Mouse (Mus musculus) heart, adult 2 months (tissue): ENCODE results near the gene Snrpd2. TPM values are rescaled to one million over a fixed set of nuclear protein-coding genes. Genes with fewer than 3 reads are reported as not detected.

Experiments used
- DNase-seq, 2 experiments: peaks; one replicate each; pipeline ENCODE4 v3.0.0; 2021
- H3K27ac ChIP-seq: fragments of 200-600 bp; 2 replicates; pipeline ENCODE4 v1.8.1; 2022
- H3K27me3 ChIP-seq: fragments of 200-500 bp; 2 replicates; pipeline ENCODE4 v1.6.1; 2012; ENCODE audit warnings: mild to moderate bottlenecking, low read length, inconsistent platforms, mixed read lengths; ENCODE audit not compliant: control insufficient read depth, insufficient read depth
- H3K36me3 ChIP-seq: fragments of 200-500 bp; 2 replicates; pipeline ENCODE4 v1.6.1; 2012; ENCODE audit warnings: low read length, inconsistent platforms; ENCODE audit not compliant: control insufficient read depth, insufficient read depth
- H3K4me1 ChIP-seq: fragments of 200-500 bp; 2 replicates; pipeline ENCODE4 v1.6.1; 2011; ENCODE audit warnings: low read length; ENCODE audit not compliant: control insufficient read depth, insufficient read depth
- H3K4me3 ChIP-seq: fragments of 200-600 bp; 2 replicates; pipeline ENCODE4 v1.8.1; 2022
- H3K79me2 ChIP-seq: fragments of 200-500 bp; replicated peaks from 2 replicates; pipeline ENCODE4 v1.6.1; 2012; ENCODE audit warnings: mild to moderate bottlenecking, inconsistent platforms, low read length, moderate library complexity, mixed read lengths; ENCODE audit not compliant: control insufficient read depth, insufficient read depth
- H3K9ac ChIP-seq: fragments of 200-500 bp; 2 replicates; pipeline ENCODE4 v1.6.1; 2012; ENCODE audit warnings: low read depth, mild to moderate bottlenecking, control low read depth, inconsistent platforms, low read length, mixed read lengths
- CTCF ChIP-seq: fragments of 200-600 bp; IDR thresholded peaks from 2 replicates; pipeline ENCODE4 v1.8.1; 2022; ENCODE audit warnings: antibody characterized with exemption, mild to moderate bottlenecking, moderate library complexity
- EP300 ChIP-seq: fragments of 200-500 bp; IDR thresholded peaks from 2 replicates; pipeline ENCODE4 v1.6.1; 2011; ENCODE audit warnings: low read depth, low read length, control low read depth; ENCODE audit not compliant: insufficient read depth
- POLR2A ChIP-seq: fragments of 200-500 bp; IDR thresholded peaks from 2 replicates; pipeline ENCODE4 v1.6.1; 2011; ENCODE audit warnings: mild to moderate bottlenecking, low read depth, low read length, control low read depth; ENCODE audit not compliant: insufficient read depth
- WGBS: fragments of 180-500 bp; shearing (Covaris S2); methylation state at CpG from one replicate; pipeline ENCODE4 v1.1.7; 2018; 5-methylcytosine and 5-hydroxymethylcytosine counted together
- intact Hi-C: fragments of 180-260 bp; cut with DNase I; formaldehyde crosslinking; loops from one replicate; pipeline ENCODE4 v1.15.1; 2025
- polyA plus RNA-seq: library from polyadenylated mRNA; depleted of rRNA; stranded (reverse); fragments of >200 nt; gene quantifications from 2 replicates; pipeline ENCODE4 v1.2.3, GENCODE M21; 2012
- total RNA-seq, 2 experiments: library from RNA; stranded (reverse); gene quantifications; 2 replicates each; pipeline ENCODE4 v1.2.3; 2021

Gene Snrpd2
- total and polyA plus RNA-seq, 3 experiments = 28.6 to 68.7 (median 58.7) TPM

- TF ChIP-seq POLR2A (no peak), CTCF (no peak), EP300 (no peak)
- Histone ChIP-seq H3K27me3 (peaks cover under 1% of the 10 kb centered on the region; the same call in 1 of the 2 replicates), H3K4me3 (no peak overlapping the region), H3K27ac (no peak overlapping the region), H3K36me3 (no peaks in the 10 kb centered on the region), H3K4me1 (peaks cover 3% of the 10 kb centered on the region), H3K9ac (no peak overlapping the region), H3K79me2 (no peaks in the 10 kb centered on the region; the same call in 1 of the 2 replicates)
- DNase-seq = no peak
- intact Hi-C loops = loop anchor here (5.0 kb wide), 1 partner anchor 53 kb away; no protein-coding TSS in a partner anchor
- 63% methylated on average over 8 of the region's 8 CpGs for WGBS
Measured at GRCm38 (mm10) chr7:19154796-19155195, 5.3 kb downstream of the Snrpd2 start.

- Histone ChIP-seq H3K4me1 (peaks cover 3% of the 10 kb centered on the region), H3K27ac (no peak overlapping the region), H3K36me3 (no peaks in the 10 kb centered on the region), H3K4me3 (no peak overlapping the region), H3K79me2 (no peaks in the 10 kb centered on the region), H3K9ac (no peak overlapping the region), H3K27me3 (peaks cover 2% of the 10 kb centered on the region; the same call in 1 of the 2 replicates)
- TF ChIP-seq EP300 (no peak), POLR2A (no peak), CTCF (peak; percentile 42)
- intact Hi-C loops = loop anchor here (5.0 kb wide), 1 partner anchor 51 kb away; no protein-coding TSS in a partner anchor
- DNase-seq = no peak
- WGBS = 67% methylated on average over 13 of the region's 13 CpGs
Measured at GRCm38 (mm10) chr7:19155825-19156475, 6.4 kb downstream of the Snrpd2 start.

GRCm38 (mm10) chr7:19157160-19157800 lies 7.8 kb downstream of the Snrpd2 start:
- WGBS = 5% methylated on average over 30 of the region's 30 CpGs
- Histone ChIP-seq H3K4me3 (no peak overlapping the region), H3K27me3 (peaks cover 2% of the 10 kb centered on the region; the same call in 1 of the 2 replicates), H3K36me3 (no peaks in the 10 kb centered on the region), H3K4me1 (peaks cover 3% of the 10 kb centered on the region), H3K79me2 (no peaks in the 10 kb centered on the region), H3K27ac (no peak overlapping the region), H3K9ac (peak overlapping the region; percentile 45)
- DNase-seq = peak; percentile 89 to 93
- TF ChIP-seq CTCF (no peak), EP300 (peak; percentile 55; the same call in 1 of the 2 replicates)
- intact Hi-C loops = loop anchor here (1.0 to 5.0 kb wide), 2 partner anchors 16 to 50 kb away; no protein-coding TSS in a partner anchor

GRCm38 (mm10) chr7:19158601-19159000 lies 9.1 kb downstream of the Snrpd2 start:
- Histone ChIP-seq H3K27me3 (peaks cover 2% of the 10 kb centered on the region; the same call in 1 of the 2 replicates), H3K4me1 (peaks cover 3% of the 10 kb centered on the region), H3K9ac (no peak overlapping the region), H3K36me3 (no peaks in the 10 kb centered on the region), H3K79me2 (no peaks in the 10 kb centered on the region), H3K27ac (no peak overlapping the region), H3K4me3 (no peak overlapping the region)
- DNase-seq = no peak
- WGBS = 77% methylated on average over 11 of the region's 11 CpGs
- no peak for TF ChIP-seq CTCF
- no peak for TF ChIP-seq POLR2A
- no peak for TF ChIP-seq EP300
- intact Hi-C loops = loop anchor here (5.0 kb wide), 1 partner anchor 49 kb away; no protein-coding TSS in a partner anchor

GRCm38 (mm10) chr7:19159411-19159810 lies 9.9 kb downstream of the Snrpd2 start:
- no peaks in the 10 kb centered on the region for H3K36me3 ChIP-seq
- WGBS = 37% methylated on average over 18 of the region's 18 CpGs
- intact Hi-C loops = loop anchor here (5.0 kb wide), 1 partner anchor 48 kb away; no protein-coding TSS in a partner anchor
- no peak overlapping the region for H3K4me3 ChIP-seq
- no peaks in the 10 kb centered on the region for H3K79me2 ChIP-seq
- DNase-seq = no peak
- H3K4me1 ChIP-seq = peaks cover 3% of the 10 kb centered on the region
- H3K9ac ChIP-seq = no peak overlapping the region
- no peak overlapping the region for H3K27ac ChIP-seq
- peaks cover 2% of the 10 kb centered on the region; the same call in 1 of the 2 replicates for H3K27me3 ChIP-seq
- TF ChIP-seq POLR2A = no peak

GRCm38 (mm10) chr7:19160115-19160514 lies 10.6 kb downstream of the Snrpd2 start:
- no peak overlapping the region for H3K4me3 ChIP-seq
- H3K79me2 ChIP-seq = no peaks in the 10 kb centered on the region
- no peak overlapping the region for H3K9ac ChIP-seq
- H3K27me3 ChIP-seq = peaks cover 2% of the 10 kb centered on the region; the same call in 1 of the 2 replicates
- intact Hi-C loops = no loop called here
- no peaks in the 10 kb centered on the region for H3K36me3 ChIP-seq
- TF ChIP-seq CTCF = no peak
- TF ChIP-seq EP300 = no peak
- no peak for TF ChIP-seq POLR2A
- no peak overlapping the region for H3K27ac ChIP-seq
- no peak for DNase-seq
- peaks cover 3% of the 10 kb centered on the region for H3K4me1 ChIP-seq
- 4% methylated on average over 20 of the region's 20 CpGs for WGBS
